Mouse (Mus musculus): Measurements from ENCODE around the gene Zfp335. TPM values are rescaled to one million over a fixed set of nuclear protein-coding genes. Genes with fewer than 3 reads are reported as not detected.

The Zfp335 gene
- polyA plus RNA-seq, 1 experiment from 2014 or later, result 18.3 TPM

DNA sequence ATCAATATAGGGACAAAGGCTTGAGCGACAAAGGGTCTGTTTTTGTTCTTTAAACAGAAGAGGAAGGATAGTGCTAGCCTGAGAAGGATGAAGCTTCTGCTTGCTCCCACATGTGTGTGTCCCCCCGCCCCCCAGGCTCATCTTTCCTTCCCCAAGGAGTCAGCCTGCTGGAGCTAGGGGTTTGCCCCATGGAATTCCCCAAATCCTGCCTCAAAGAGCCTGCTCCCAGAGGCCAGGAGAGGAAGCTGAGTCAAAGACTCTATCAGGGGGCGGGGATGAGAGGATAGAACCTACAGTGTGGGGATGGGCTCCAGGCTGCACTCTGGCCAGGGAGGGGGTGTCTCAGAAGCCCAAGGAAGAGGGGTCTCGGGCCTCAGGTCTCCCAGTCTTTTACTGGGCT is 35.9 kb upstream of the Zfp335 start:
- Histone ChIP-seq H3K27ac (no peak overlapping the region), H3K4me2 (no peak overlapping the region), H3K4me1 (peaks cover 16% of the 10 kb centered on the region), H3K4me3 (replicated peaks) (no peak overlapping the region), H3K27me3 (peaks cover 84% of the 10 kb centered on the region), H3K36me3 (replicated peaks) (no peaks in the 10 kb centered on the region), H3K9me3 (no peaks in the 10 kb centered on the region), H3K9ac (no peak overlapping the region)
- ATAC-seq (ENCODE audit: low FRiP score), result no peak
- 27% methylated on average over 4 of the region's 4 CpGs for WGBS

GRCm38 (mm10) chr2:164942692-164943290 is 31.2 kb upstream of the Zfp335 start:
- H3K27ac ChIP-seq, result no peak overlapping the region
- 11% methylated on average over 5 of the region's 5 CpGs for WGBS

GRCm38 (mm10) chr2:164940140-164940830 is 28.7 kb upstream of the Zfp335 start, which contains the start of gene Mmp9:
Gene Mmp9, plus strand, starts transcription at chr2:164940780.
- H3K4me3 ChIP-seq (replicated peaks), result no peak within 1 kb of the TSS
- H3K9ac ChIP-seq, result no peak within 1 kb of the TSS
- no peak within 1 kb of the TSS for H3K27ac ChIP-seq
- no peak within 1 kb of the TSS for H3K4me2 ChIP-seq
- ATAC-seq (ENCODE audit: low FRiP score), result no peak
- H3K4me1 ChIP-seq, result peaks cover 20% of the 10 kb centered on the region
- no peaks in the 10 kb centered on the region for H3K9me3 ChIP-seq
- H3K36me3 ChIP-seq (replicated peaks), result no peaks in the 10 kb centered on the region
- WGBS, result 24% methylated on average over 10 of the region's 10 CpGs
- peaks cover 73% of the 10 kb centered on the region for H3K27me3 ChIP-seq

More at GRCm38 (mm10) chr2:164942692-164943290, 31.2 kb upstream of the Zfp335 start:
- H3K4me1 ChIP-seq, result peaks cover 20% of the 10 kb centered on the region
- H3K9ac ChIP-seq, result no peak overlapping the region
- ATAC-seq (ENCODE audit: low FRiP score), result no peak
- no peak overlapping the region for H3K4me3 ChIP-seq (replicated peaks)
- H3K4me2 ChIP-seq, result no peak overlapping the region
- peaks cover 78% of the 10 kb centered on the region for H3K27me3 ChIP-seq
- H3K9me3 ChIP-seq, result no peaks in the 10 kb centered on the region
- no peaks in the 10 kb centered on the region for H3K36me3 ChIP-seq (replicated peaks)

DNA sequence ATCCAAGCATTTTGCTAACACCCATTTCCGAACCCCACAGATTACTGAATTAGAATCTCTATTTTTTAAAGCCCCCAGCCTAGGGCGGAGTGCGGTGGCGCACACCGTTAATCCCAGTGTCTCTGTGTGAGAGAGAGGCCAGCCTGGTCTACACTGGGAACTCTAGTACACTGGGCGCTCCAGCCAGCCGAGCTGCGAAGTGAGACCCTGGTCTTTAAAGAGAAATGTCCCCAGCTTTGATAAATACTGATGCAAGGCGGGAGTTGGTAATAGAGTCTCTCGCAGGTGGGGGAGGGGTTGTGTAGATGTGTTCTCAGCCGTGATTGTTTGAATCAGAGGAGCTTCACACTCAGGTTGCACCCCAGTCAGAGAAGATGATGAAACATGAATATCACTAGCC is 27.5 kb upstream of the Zfp335 start:
- H3K36me3 ChIP-seq (replicated peaks), result no peaks in the 10 kb centered on the region
- no peaks in the 10 kb centered on the region for H3K9me3 ChIP-seq
- 1% methylated on average over 11 of the region's 11 CpGs for WGBS
- peak; percentile 49; the same call in 1 of the 2 replicates for ATAC-seq (ENCODE audit: low FRiP score)
- H3K4me3 ChIP-seq (replicated peaks), result peak overlapping the region; percentile 38
- peak overlapping the region; percentile 36 for H3K9ac ChIP-seq
- H3K4me2 ChIP-seq, result peak overlapping the region; percentile 63
- H3K4me1 ChIP-seq, result peaks cover 20% of the 10 kb centered on the region
- peaks cover 82% of the 10 kb centered on the region for H3K27me3 ChIP-seq
- peak overlapping the region; percentile 70 for H3K27ac ChIP-seq

DNA sequence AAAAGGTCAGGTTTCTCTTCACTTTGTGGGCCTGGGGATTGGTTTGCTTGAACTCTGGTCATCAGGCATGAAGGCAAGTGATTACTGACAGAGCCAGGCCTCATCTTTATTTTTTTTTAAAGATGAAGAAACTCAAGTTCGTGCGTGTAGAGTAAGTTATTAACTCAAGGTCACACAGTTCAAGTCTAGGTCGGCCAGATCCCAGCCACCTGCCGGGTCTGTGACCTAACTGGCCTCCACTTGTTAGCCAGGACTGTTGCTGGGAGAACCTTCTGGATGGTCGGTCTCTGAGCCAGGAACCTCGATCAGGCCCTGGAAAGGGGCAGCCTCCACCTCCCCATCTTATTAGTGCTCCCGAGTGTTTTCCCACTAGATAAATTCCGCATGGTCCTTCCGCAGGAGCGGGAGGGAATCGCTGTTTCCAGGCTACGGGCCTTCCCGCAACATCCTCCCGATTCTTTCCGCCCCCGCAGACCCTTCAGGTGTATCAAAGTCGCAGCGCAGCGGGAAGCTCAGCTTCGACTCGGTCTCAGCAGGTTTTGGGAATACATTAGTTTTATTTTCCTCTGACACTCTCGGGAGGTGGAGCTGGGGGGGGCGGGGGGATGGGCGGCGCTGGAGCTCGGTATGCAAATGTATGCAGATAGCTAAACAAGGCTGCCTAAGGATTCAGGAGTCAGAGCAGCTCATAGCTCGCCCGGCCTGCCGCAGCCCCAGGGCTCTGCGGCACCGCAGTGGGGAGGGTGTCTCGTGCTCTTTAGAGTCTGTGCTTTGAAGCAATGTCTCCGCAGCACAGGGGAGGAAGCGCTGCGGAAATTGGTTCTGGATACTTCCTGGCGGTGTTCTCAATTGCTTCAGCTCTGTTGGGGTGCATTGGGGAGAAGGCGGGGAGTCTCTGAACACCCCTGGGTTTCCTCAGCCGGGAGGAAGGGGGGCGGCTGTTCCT is 26.9 kb upstream of the Zfp335 start:
- 2% methylated on average over 39 of the region's 39 CpGs for WGBS
- ATAC-seq (ENCODE audit: low FRiP score), result peak; percentile 88
- peak overlapping the region; percentile 36 for H3K9ac ChIP-seq
- peak overlapping the region; percentile 70 for H3K27ac ChIP-seq
- peaks cover 79% of the 10 kb centered on the region for H3K27me3 ChIP-seq
- peak overlapping the region; percentile 38 for H3K4me3 ChIP-seq (replicated peaks)
- H3K9me3 ChIP-seq, result no peaks in the 10 kb centered on the region
- no peaks in the 10 kb centered on the region for H3K36me3 ChIP-seq (replicated peaks)
- H3K4me2 ChIP-seq, result peak overlapping the region; percentile 63
- peaks cover 20% of the 10 kb centered on the region for H3K4me1 ChIP-seq

DNA sequence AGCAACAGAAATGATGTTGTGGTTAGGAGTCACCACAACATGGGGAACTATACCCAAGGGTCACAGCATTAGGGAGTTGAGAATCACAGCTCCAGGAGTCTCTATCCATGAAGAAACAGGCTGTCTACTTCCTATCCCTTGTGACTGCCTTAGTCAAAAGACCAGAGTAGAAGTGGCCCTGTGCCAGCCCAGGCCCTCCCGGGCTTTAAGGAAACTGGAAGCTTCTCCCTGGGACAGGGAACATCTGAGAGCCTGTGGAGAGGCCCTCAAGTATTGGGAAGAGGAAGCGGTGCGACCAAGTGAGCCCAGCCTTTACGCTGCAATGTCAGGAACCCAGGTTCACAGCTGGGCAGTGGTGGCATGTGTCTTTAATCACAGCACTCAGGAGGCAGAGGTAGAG is 24.4 kb upstream of the Zfp335 start:
- 80% methylated on average over 4 of the region's 4 CpGs for WGBS

GRCm38 (mm10) chr2:164933534-164933933 is 22.0 kb upstream of the Zfp335 start:
- Histone ChIP-seq H3K4me1 (peaks cover 14% of the 10 kb centered on the region), H3K27me3 (peaks cover 47% of the 10 kb centered on the region), H3K4me2 (no peak overlapping the region), H3K4me3 (replicated peaks) (no peak overlapping the region), H3K36me3 (replicated peaks) (no peaks in the 10 kb centered on the region), H3K9me3 (no peaks in the 10 kb centered on the region), H3K27ac (no peak overlapping the region), H3K9ac (no peak overlapping the region)
- 56% methylated on average over 10 of the region's 10 CpGs for WGBS
- no peak for ATAC-seq (ENCODE audit: low FRiP score)

More for the DNA sequence above, 24.4 kb upstream of the Zfp335 start:
- ATAC-seq (ENCODE audit: low FRiP score), result no peak
- H3K9ac ChIP-seq, result no peak overlapping the region
- H3K4me3 ChIP-seq (replicated peaks), result no peak overlapping the region
- H3K27ac ChIP-seq, result no peak overlapping the region
- no peaks in the 10 kb centered on the region for H3K36me3 ChIP-seq (replicated peaks)
- H3K27me3 ChIP-seq, result peaks cover 67% of the 10 kb centered on the region
- no peaks in the 10 kb centered on the region for H3K9me3 ChIP-seq
- H3K4me2 ChIP-seq, result no peak overlapping the region
- H3K4me1 ChIP-seq, result peaks cover 24% of the 10 kb centered on the region

GRCm38 (mm10) chr2:164930706-164931581 is 19.4 kb upstream of the Zfp335 start:
- no peak overlapping the region for H3K9ac ChIP-seq
- WGBS, result 69% methylated on average over 11 of the region's 11 CpGs
- H3K27ac ChIP-seq, result no peak overlapping the region
- peaks cover 8% of the 10 kb centered on the region for H3K4me1 ChIP-seq
- ATAC-seq (ENCODE audit: low FRiP score), result no peak
- no peak overlapping the region for H3K4me3 ChIP-seq (replicated peaks)
- H3K4me2 ChIP-seq, result no peak overlapping the region
- no peaks in the 10 kb centered on the region for H3K36me3 ChIP-seq (replicated peaks)
- H3K27me3 ChIP-seq, result peaks cover 24% of the 10 kb centered on the region
- H3K9me3 ChIP-seq, result no peaks in the 10 kb centered on the region

DNA sequence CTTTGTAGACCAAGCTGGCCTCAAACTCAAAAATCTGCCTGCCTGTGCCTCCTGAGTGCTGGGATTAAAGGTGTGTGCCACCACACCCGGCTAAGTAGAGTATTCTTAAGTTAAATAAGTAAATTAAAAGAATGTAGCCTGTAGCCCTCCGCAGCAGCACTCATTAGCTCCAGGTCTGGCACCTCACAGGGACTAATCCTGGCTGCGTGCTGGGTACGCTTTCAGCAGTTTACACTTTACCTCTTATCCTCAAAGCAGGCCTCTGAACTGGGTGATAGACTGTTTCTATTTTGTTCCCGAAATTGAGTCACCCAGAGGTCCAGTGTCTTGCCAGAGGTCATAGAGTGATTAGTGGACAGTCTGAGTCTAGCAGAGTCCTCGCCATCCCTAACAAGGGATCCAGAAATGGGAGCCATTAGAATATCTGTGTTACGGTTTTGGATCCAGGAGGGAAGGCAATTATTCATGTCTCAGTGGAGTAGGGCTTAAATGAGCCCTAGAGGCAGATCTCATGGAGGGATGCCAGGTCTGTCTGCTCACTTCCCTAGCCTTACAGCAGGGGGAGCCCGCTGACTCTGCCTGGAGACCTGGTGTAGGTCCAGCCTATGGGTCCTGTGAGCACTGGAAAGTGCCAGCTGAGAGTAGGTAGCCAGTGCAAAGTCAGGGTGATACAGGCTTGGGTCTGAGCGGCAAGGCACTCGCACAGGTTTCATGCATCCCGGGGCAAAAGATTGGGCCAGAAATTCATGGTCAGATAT is 12.7 kb upstream of the Zfp335 start:
- peaks cover 5% of the 10 kb centered on the region; the same call in 1 of the 2 replicates for H3K36me3 ChIP-seq (replicated peaks)
- H3K4me1 ChIP-seq, result peaks cover 17% of the 10 kb centered on the region
- ATAC-seq (ENCODE audit: low FRiP score), result peak; percentile 83
- no peak overlapping the region for H3K27ac ChIP-seq
- H3K4me2 ChIP-seq, result no peak overlapping the region
- H3K9me3 ChIP-seq, result no peaks in the 10 kb centered on the region
- H3K27me3 ChIP-seq, result no peaks in the 10 kb centered on the region
- no peak overlapping the region for H3K4me3 ChIP-seq (replicated peaks)
- no peak overlapping the region for H3K9ac ChIP-seq
- WGBS, result 34% methylated on average over 11 of the region's 11 CpGs

- ATAC-seq (ENCODE audit: low FRiP score), result no peak
- 63% methylated on average over 4 of the region's 4 CpGs for WGBS
- Histone ChIP-seq H3K27me3 (no peaks in the 10 kb centered on the region), H3K36me3 (replicated peaks) (peaks cover 8% of the 10 kb centered on the region), H3K9ac (no peak overlapping the region), H3K27ac (no peak overlapping the region), H3K4me3 (replicated peaks) (no peak overlapping the region), H3K9me3 (no peaks in the 10 kb centered on the region), H3K4me1 (peaks cover 17% of the 10 kb centered on the region), H3K4me2 (no peak overlapping the region)
Measured at GRCm38 (mm10) chr2:164923291-164923690, 11.7 kb upstream of the Zfp335 start.

- WGBS, result 63% methylated on average over 7 of the region's 7 CpGs
- H3K4me3 ChIP-seq (replicated peaks), result no peak overlapping the region
- H3K4me2 ChIP-seq, result no peak overlapping the region
- no peak overlapping the region for H3K9ac ChIP-seq
- H3K4me1 ChIP-seq, result peaks cover 17% of the 10 kb centered on the region
- H3K27ac ChIP-seq, result no peak overlapping the region
- H3K27me3 ChIP-seq, result no peaks in the 10 kb centered on the region
- H3K36me3 ChIP-seq (replicated peaks), result peaks cover 8% of the 10 kb centered on the region
- ATAC-seq (ENCODE audit: low FRiP score), result peak; percentile 52; the same call in 1 of the 2 replicates
- H3K9me3 ChIP-seq, result no peaks in the 10 kb centered on the region
Measured at GRCm38 (mm10) chr2:164921984-164922383, 10.4 kb upstream of the Zfp335 start.
